ENCODE assay signal across 9 mouse cellular contexts in the genomic region with DNA sequence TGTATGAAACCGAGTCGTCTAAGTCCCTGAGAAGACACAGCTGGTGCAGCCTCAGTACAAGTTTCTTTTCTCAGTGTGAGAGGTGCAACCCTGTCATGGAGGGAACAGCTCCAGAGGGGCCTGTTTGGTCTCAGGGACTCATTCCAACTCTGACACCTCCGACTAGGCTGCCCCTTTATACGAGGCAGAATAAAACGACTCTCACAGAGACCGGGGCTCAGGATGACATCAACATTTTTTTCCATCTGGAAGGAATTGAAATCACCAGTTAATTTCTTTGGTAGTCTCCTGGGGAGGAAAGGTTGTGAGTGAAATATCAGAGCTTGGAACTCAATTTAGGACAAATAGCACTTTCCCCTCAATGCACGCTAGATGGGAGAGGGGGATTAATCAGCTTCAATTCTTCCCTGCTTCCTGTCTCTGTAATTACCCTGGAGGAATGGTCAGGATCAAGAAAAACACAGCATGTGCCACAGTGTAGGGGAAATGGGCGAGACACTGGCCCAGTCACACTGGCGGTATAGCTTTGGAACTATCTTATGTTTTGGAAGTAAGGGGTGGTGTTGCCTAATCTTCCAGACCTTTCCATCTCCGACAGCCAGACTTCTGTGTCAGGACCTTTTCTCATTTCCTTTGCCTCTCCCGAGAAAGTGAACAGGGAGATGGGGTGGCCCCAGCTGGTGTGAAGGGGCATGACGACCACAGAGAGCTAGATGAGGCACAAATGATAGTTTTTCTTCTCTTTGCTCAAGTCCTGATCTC. TPM values are rescaled to one million over a fixed set of nuclear protein-coding genes. Genes with fewer than 3 reads are reported as not detected.
DNase-seq lines count a peak whose midpoint lies in the region; ATAC-seq and TF ChIP-seq lines count a peak whose summit lies in the region.
"Had no signal": no experiment of that assay in that cellular context is flagged by ENCODE, and none has a peak within 500 bp of the region (broad histone marks: within the 10 kb centered on the region; RNA-seq: fewer than 3 reads in every experiment).

No protein-coding gene starts in this region.

- H3K4me1 ChIP-seq in heart, embryonic 10.5 days: peaks cover 17% of the 10 kb centered on the region; the same call in 1 of the 2 replicates
- peaks cover 40% of the 10 kb centered on the region for H3K4me1 ChIP-seq in limb, embryonic 12.5 days (replicated peaks)

- no peaks in the 10 kb centered on the region for H3K9me3 ChIP-seq in heart, embryonic 10.5 days
- H3K9me3 ChIP-seq in limb, embryonic 12.5 days: no peaks in the 10 kb centered on the region
- H3K9me3 ChIP-seq: midbrain, embryonic 13.5 days had no signal

- H3K4me3 ChIP-seq in heart, embryonic 10.5 days: no peak overlapping the region
- H3K4me3 ChIP-seq in limb, embryonic 12.5 days (replicated peaks): no peak overlapping the region
- H3K4me3 ChIP-seq in left cerebral cortex, adult 2 months: no peak overlapping the region
- H3K4me3 ChIP-seq: midbrain, embryonic 13.5 days had no signal

- DNase-seq in urinary bladder, postnatal 14 days (ENCODE audit: low spot score): peak; percentile 42
- DNase-seq in urinary bladder, adult 18-20 months (ENCODE audit: low spot score in 2 of 2): no peak
- no peak for DNase-seq in heart, embryonic 10.5 days (ENCODE audit: low spot score)
- DNase-seq in thymus, postnatal 14 days: no peak
- DNase-seq in left cerebral cortex, adult 2 months (ENCODE audit: extremely low spot score in 1 of 2, low spot score in 2 of 2): no peak
- DNase-seq: cerebellum, adult 18-20 months had no signal

- no peaks in the 10 kb centered on the region for H3K27me3 ChIP-seq in heart, embryonic 10.5 days (ENCODE audit: insufficient read depth, poor library complexity, severe bottlenecking)
- H3K27me3 ChIP-seq in limb, embryonic 12.5 days: no peaks in the 10 kb centered on the region
- H3K27me3 ChIP-seq: midbrain, embryonic 13.5 days had no signal

- H3K4me2 ChIP-seq in limb, embryonic 12.5 days: peak overlapping the region; percentile 20; the same call in 1 of the 2 replicates
- H3K4me2 ChIP-seq: midbrain, embryonic 13.5 days had no signal

- peak; percentile 97 for ATAC-seq in limb, embryonic 12.5 days (ENCODE audit: insufficient number of reproducible peaks, insufficient read depth, low FRiP score, low TSS enrichment, low read depth)
- ATAC-seq in megakaryocyte, adult 5-6 weeks (ENCODE audit: poor library complexity, severe bottlenecking): no peak
- ATAC-seq: midbrain, embryonic 13.5 days had no signal

- peak overlapping the region; percentile 29 for H3K27ac ChIP-seq in heart, embryonic 10.5 days
- peak overlapping the region; percentile 92 for H3K27ac ChIP-seq in limb, embryonic 12.5 days
- H3K27ac ChIP-seq in left cerebral cortex, adult 2 months: no peak overlapping the region
- H3K27ac ChIP-seq: midbrain, embryonic 13.5 days had no signal

- no peak for TF ChIP-seq CTCF in left cerebral cortex, adult 2 months (IDR thresholded peaks at IDR 0.05)

- no peak overlapping the region for H3K9ac ChIP-seq in limb, embryonic 12.5 days (replicated peaks)
- H3K9ac ChIP-seq: midbrain, embryonic 13.5 days had no signal

- 36% methylated on average over 12 of the region's 12 CpGs for WGBS in heart, embryonic 10.5 days
- WGBS in limb, embryonic 12.5 days: 17% methylated on average over 12 of the region's 12 CpGs

- intact Hi-C loops in left cerebral cortex, adult 2 months (cut with DNase I): no loop called here

- no peaks in the 10 kb centered on the region for H3K36me3 ChIP-seq in heart, embryonic 10.5 days
- no peaks in the 10 kb centered on the region for H3K36me3 ChIP-seq in limb, embryonic 12.5 days
- H3K36me3 ChIP-seq: midbrain, embryonic 13.5 days had no signal

RNA-seq across cellular contexts. Expression of gene Nepro, which starts 28.1 kb away (rescaled TPM):
- polyA plus RNA-seq in heart, embryonic 10.5 days (2016; fragmentation: Nextera tagmentation; extraction: Ambion mirVana): 8.7 and 9.3 TPM in 2 replicates
- 11.7 and 12.8 TPM in 2 replicates for polyA plus RNA-seq in limb, embryonic 12.5 days (2016; fragmentation: Nextera tagmentation; extraction: Ambion mirVana)
- 1 to 10 TPM; 4.8 to 5.0 TPM for total RNA-seq in left cerebral cortex, adult 2 months (2021)
- total RNA-seq in megakaryocyte, adult 5-6 weeks (2015): 8.6 and 11.2 TPM in 2 replicates
- 13.4 and 15.1 TPM in 2 replicates for total RNA-seq in megakaryocyte, adult 5-6 weeks (2017)

RNA-seq across cellular contexts. Expression of gene Gtpbp8, which starts 50.1 kb away (rescaled TPM):
- 26.3 and 26.5 TPM in 2 replicates for polyA plus RNA-seq in heart, embryonic 10.5 days (2016; fragmentation: Nextera tagmentation; extraction: Ambion mirVana)
- 29.0 and 30.2 TPM in 2 replicates for polyA plus RNA-seq in limb, embryonic 12.5 days (2016; fragmentation: Nextera tagmentation; extraction: Ambion mirVana)
- 10 to 100 TPM; 24.4 to 25.7 TPM for total RNA-seq in left cerebral cortex, adult 2 months (2021)
- total RNA-seq in megakaryocyte, adult 5-6 weeks (2015): 5.8 and 17.2 TPM in 2 replicates
- total RNA-seq in megakaryocyte, adult 5-6 weeks (2017): 11.1 and 13.2 TPM in 2 replicates
